8 mouse cellular contexts compared by ENCODE assay signal in the genomic region with DNA sequence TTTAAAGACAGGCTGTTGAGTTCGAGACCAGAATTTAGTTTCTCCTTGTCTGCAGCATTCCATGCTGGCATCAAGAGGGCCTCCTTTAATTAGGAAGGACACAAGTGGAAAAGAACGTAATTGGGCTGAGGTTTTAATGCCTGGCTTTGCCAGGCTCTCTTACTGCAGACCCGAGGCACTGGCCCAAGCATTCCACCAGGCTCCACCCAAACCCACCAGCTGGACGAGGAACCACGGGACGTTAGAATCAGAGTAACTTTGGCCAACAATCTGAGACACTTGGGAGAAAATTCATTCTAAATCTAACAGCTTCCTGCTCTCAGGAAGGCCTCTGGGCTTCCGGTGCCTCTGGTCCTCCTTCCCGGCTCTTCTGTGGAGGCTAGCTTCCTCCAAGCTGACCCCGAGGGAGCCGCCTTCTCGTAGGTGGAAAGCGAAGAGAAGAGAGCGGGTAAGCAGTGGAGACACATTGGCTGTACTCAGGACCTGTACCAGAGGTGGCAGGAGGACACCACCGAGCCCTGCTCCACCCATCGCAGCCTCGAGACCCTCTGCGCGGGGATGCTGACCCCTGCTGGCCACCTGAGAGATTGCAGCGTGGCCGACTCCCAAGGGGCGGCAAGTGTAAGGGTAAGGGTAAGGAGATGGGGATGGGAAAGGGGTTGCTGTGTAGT.
DNase-seq lines count a peak whose midpoint lies in the region; ATAC-seq and TF ChIP-seq lines count a peak whose summit lies in the region.

No protein-coding gene starts in this region.

- TF ChIP-seq RAD21 in MEL (IDR thresholded peaks at IDR 0.05; ENCODE audit: low read depth, low read length), result peak; percentile 99

- no peaks in the 10 kb centered on the region for H3K79me2 ChIP-seq in MEL (ENCODE audit: control insufficient read depth, insufficient read depth, low read length, poor library complexity)

- H3K9ac ChIP-seq in MEL (ENCODE audit: control insufficient read depth, low read depth, low read length, poor library complexity, severe bottlenecking), result peak overlapping the region; percentile 47
- peak overlapping the region; percentile 33; the same call in 1 of the 2 replicates for H3K9ac ChIP-seq in lung, postnatal 0 days (replicated peaks; ENCODE audit: low read depth)

- H3K27ac ChIP-seq in MEL (ENCODE audit: control insufficient read depth, low read depth, low read length), result no peak overlapping the region
- no peak overlapping the region for H3K27ac ChIP-seq in cerebellum, adult 2 months (ENCODE audit: insufficient read depth, low read length)
- peak overlapping the region; percentile 82 for H3K27ac ChIP-seq in hindbrain, embryonic 10.5 days
- peak overlapping the region; percentile 43 for H3K27ac ChIP-seq in lung, postnatal 0 days (ENCODE audit: low read length)

- H3K4me3 ChIP-seq in MEL (ENCODE audit: control insufficient read depth in 1 of 2, insufficient read depth in 1 of 2, low read depth in 2 of 2, low read length in 2 of 2), result peak overlapping the region; percentile 40 to 41; a peak in 3 of 4 replicates
- H3K4me3 ChIP-seq in cerebellum, adult 2 months (replicated peaks; ENCODE audit: insufficient read depth, low read depth, low read length), result peak overlapping the region; percentile 48
- peak overlapping the region; percentile 45 for H3K4me3 ChIP-seq in hindbrain, embryonic 10.5 days
- H3K4me3 ChIP-seq in lung, postnatal 0 days (ENCODE audit: low read depth, low read length), result peak overlapping the region; percentile 30; the same call in 1 of the 2 replicates

- DNase-seq in MEL (ENCODE audit: low read depth, low spot score), result peak; percentile 85
- peak; percentile 71 to 86 for DNase-seq in cerebellum, adult 2 months
- DNase-seq in hindbrain, embryonic 10.5 days (ENCODE audit: low spot score), result peak; percentile 87
- DNase-seq in layer of hippocampus, postnatal 10 days (ENCODE audit: low spot score in 2 of 2), result peak; percentile 95 to 96
- peak; percentile 89 for DNase-seq in lung, postnatal 0 days (ENCODE audit: low spot score)
- DNase-seq in ovary, postnatal 10 days (ENCODE audit: low spot score), result peak; percentile 91
- peak; percentile 69 to 89 for DNase-seq in thymus, postnatal 10 days (ENCODE audit: low spot score in 2 of 2)

- no peak for TF ChIP-seq EP300 in MEL (IDR thresholded peaks at IDR 0.05; ENCODE audit: low read depth in 1 of 2, low read length in 2 of 2)
- no peak for TF ChIP-seq EP300 in lung, postnatal 0 days (IDR thresholded peaks at IDR 0.05)

- 7% methylated on average over 21 of the region's 21 CpGs for WGBS in cerebellum, adult 2 months
- WGBS in hindbrain, embryonic 10.5 days, result 20% methylated on average over 21 of the region's 21 CpGs
- WGBS in lung, postnatal 0 days, result 6% methylated on average over 20 of the region's 21 CpGs

- no peak for TF ChIP-seq POLR2A in MEL (IDR thresholded peaks at IDR 0.05; ENCODE audit: control insufficient read depth in 1 of 2, insufficient read depth in 1 of 2, low read depth in 1 of 2, low read length in 2 of 2, poor library complexity in 1 of 2)
- no peak for TF ChIP-seq POLR2A in cerebellum, adult 2 months (IDR thresholded peaks at IDR 0.05; ENCODE audit: borderline replicate concordance, insufficient read depth, low read length)

- ATAC-seq in frontal cortex, adult (ENCODE audit: low TSS enrichment), result peak; percentile 94
- peak; percentile 86 for ATAC-seq in lung, postnatal 0 days

- H3K4me1 ChIP-seq in MEL (ENCODE audit: control insufficient read depth in 1 of 2, insufficient read depth in 2 of 2, low read length in 2 of 2), result no peaks in the 10 kb centered on the region
- H3K4me1 ChIP-seq in cerebellum, adult 2 months (ENCODE audit: control insufficient read depth, insufficient read depth, low read length), result no peaks in the 10 kb centered on the region
- peaks cover 12% of the 10 kb centered on the region; the same call in 1 of the 2 replicates for H3K4me1 ChIP-seq in hindbrain, embryonic 10.5 days (replicated peaks)
- no peaks in the 10 kb centered on the region for H3K4me1 ChIP-seq in lung, postnatal 0 days (ENCODE audit: insufficient read depth, low read depth, low read length)

- H3K4me2 ChIP-seq in lung, postnatal 0 days (replicated peaks; ENCODE audit: low read depth, low read length), result peak overlapping the region; percentile 52

- no peaks in the 10 kb centered on the region for H3K9me3 ChIP-seq in MEL (replicated peaks; ENCODE audit: insufficient read depth, low read length)
- peaks cover 4% of the 10 kb centered on the region; the same call in 1 of the 2 replicates for H3K9me3 ChIP-seq in hindbrain, embryonic 10.5 days
- H3K9me3 ChIP-seq in lung, postnatal 0 days (ENCODE audit: low read length), result no peaks in the 10 kb centered on the region

- H3K27me3 ChIP-seq in MEL (ENCODE audit: control insufficient read depth in 1 of 2, insufficient read depth in 2 of 2, low read length in 2 of 2), result no peaks in the 10 kb centered on the region; a peak in 1 of 4 replicates
- H3K27me3 ChIP-seq in cerebellum, adult 2 months (ENCODE audit: control insufficient read depth, insufficient read depth, low read length), result no peaks in the 10 kb centered on the region
- no peaks in the 10 kb centered on the region for H3K27me3 ChIP-seq in hindbrain, embryonic 10.5 days (ENCODE audit: insufficient read depth, poor library complexity, severe bottlenecking)
- H3K27me3 ChIP-seq in lung, postnatal 0 days (replicated peaks; ENCODE audit: insufficient read depth, low read length), result no peaks in the 10 kb centered on the region

- TF ChIP-seq CTCF in MEL (IDR thresholded peaks at IDR 0.05 in 2 of 3, conservative IDR thresholded peaks at IDR 0.05 in 1 of 3; ENCODE audit: control insufficient read depth in 1 of 3, insufficient read depth in 1 of 3, low read depth in 2 of 3, low read length in 3 of 3, poor library complexity in 1 of 3, severe bottlenecking in 1 of 3), result peak; percentile 98 to 100 (median 99)
- peak; percentile 98 for TF ChIP-seq CTCF in cerebellum, adult 2 months (IDR thresholded peaks at IDR 0.05; ENCODE audit: borderline replicate concordance, insufficient read depth, low read depth, low read length)
- TF ChIP-seq CTCF in lung, postnatal 0 days (IDR thresholded peaks at IDR 0.05), result peak; percentile 100

- H3K36me3 ChIP-seq in MEL (ENCODE audit: control insufficient read depth in 1 of 2, insufficient read depth in 2 of 2, low read length in 2 of 2), result no peaks in the 10 kb centered on the region
- H3K36me3 ChIP-seq in hindbrain, embryonic 10.5 days, result no peaks in the 10 kb centered on the region
- no peaks in the 10 kb centered on the region for H3K36me3 ChIP-seq in lung, postnatal 0 days (ENCODE audit: insufficient read depth, low read length)

TF ChIP-seq in MEL, 35 proteins besides CTCF, POLR2A, EP300 and RAD21 (continues in another document):
- TF ChIP-seq CHD1 (IDR thresholded peaks at IDR 0.05; ENCODE audit: low read depth, low read length), result no peak
- TF ChIP-seq ZMIZ1 (IDR thresholded peaks at IDR 0.05; ENCODE audit: low read depth, low read length), result no peak
- no peak for TF ChIP-seq NELFE (IDR thresholded peaks at IDR 0.05; ENCODE audit: low read depth, low read length)
- TF ChIP-seq MEF2A (IDR thresholded peaks at IDR 0.05; ENCODE audit: extremely low read depth, insufficient replicate concordance, low read depth, low read length, poor library complexity, severe bottlenecking), result no peak
- no peak for TF ChIP-seq KAT2A (conservative IDR thresholded peaks at IDR 0.05; ENCODE audit: low read depth, low read length)
- TF ChIP-seq ETS1 (IDR thresholded peaks at IDR 0.05; ENCODE audit: low read depth, low read length), result no peak
- no peak for TF ChIP-seq MYB (IDR thresholded peaks at IDR 0.05; ENCODE audit: low read depth, low read length)
- TF ChIP-seq CHD2 (IDR thresholded peaks at IDR 0.05; ENCODE audit: low read length), result no peak
- no peak for TF ChIP-seq GABPA (IDR thresholded peaks at IDR 0.05; ENCODE audit: low read depth, low read length)
- TF ChIP-seq USF1 (IDR thresholded peaks at IDR 0.05; ENCODE audit: low read depth, low read length), result no peak
- no peak for TF ChIP-seq E2F4 (IDR thresholded peaks at IDR 0.05; ENCODE audit: borderline replicate concordance, low read depth, low read length)
- TF ChIP-seq GATA1 (IDR thresholded peaks at IDR 0.05; ENCODE audit: low read depth, low read length), result no peak
- peak; percentile 99 for TF ChIP-seq SMC3 (IDR thresholded peaks at IDR 0.05; ENCODE audit: low read depth, low read length)
- TF ChIP-seq POLR2AphosphoS2 (IDR thresholded peaks at IDR 0.05; ENCODE audit: low read length), result no peak
- TF ChIP-seq MAFK (IDR thresholded peaks at IDR 0.05; ENCODE audit: borderline replicate concordance, low read depth, low read length), result no peak
- no peak for TF ChIP-seq JUND (IDR thresholded peaks at IDR 0.05; ENCODE audit: low read depth, low read length)
- 0 out of 2 replicates have a peak, but pooled peaks have one; percentile 26 for TF ChIP-seq NRF1 (IDR thresholded peaks at IDR 0.05; ENCODE audit: insufficient read depth, low read depth, low read length, poor library complexity, severe bottlenecking)
- peak; percentile 65; the same call in 1 of the 2 replicates for TF ChIP-seq MAZ (IDR thresholded peaks at IDR 0.05; ENCODE audit: low read depth, low read length)
- TF ChIP-seq UBTF (IDR thresholded peaks at IDR 0.05; ENCODE audit: borderline replicate concordance, insufficient read depth, low read depth, low read length), result no peak
- peak; percentile 33; the same call in 1 of the 2 replicates for TF ChIP-seq MYC (IDR thresholded peaks at IDR 0.05; ENCODE audit: low read depth, low read length)
- no peak for TF ChIP-seq POLR2AphosphoS5 (IDR thresholded peaks at IDR 0.05; ENCODE audit: borderline replicate concordance, low read depth, low read length)
- TF ChIP-seq ZC3H11A (IDR thresholded peaks at IDR 0.05; ENCODE audit: low read depth, low read length), result peak; percentile 95
- TF ChIP-seq ZNF384 (IDR thresholded peaks at IDR 0.05; ENCODE audit: low read depth, low read length), result no peak
- 0 out of 2 replicates have a peak, but pooled peaks have one; percentile 33 for TF ChIP-seq ELF1 (IDR thresholded peaks at IDR 0.05; ENCODE audit: low read depth, low read length)
- peak; percentile 66 for TF ChIP-seq MAX (IDR thresholded peaks at IDR 0.05; ENCODE audit: low read length)
- TF ChIP-seq HCFC1 (IDR thresholded peaks at IDR 0.05; ENCODE audit: low read depth, low read length), result peak; percentile 36; the same call in 1 of the 2 replicates
- TF ChIP-seq USF2 (IDR thresholded peaks at IDR 0.05; ENCODE audit: borderline replicate concordance in 1 of 2, insufficient read depth in 1 of 2, low read depth in 1 of 2, low read length in 2 of 2), result no peak
- no peak for TF ChIP-seq ZKSCAN1 (IDR thresholded peaks at IDR 0.05; ENCODE audit: low read depth, low read length)
- no peak; the same call in 1 of the 2 replicates for TF ChIP-seq SIN3A (IDR thresholded peaks at IDR 0.05; ENCODE audit: low read length)
- 0 out of 2 replicates have a peak, but pooled peaks have one; percentile 6 for TF ChIP-seq BHLHE40 (IDR thresholded peaks at IDR 0.05; ENCODE audit: borderline replicate concordance, low read depth, low read length)

Comparison
In these comparisons a context has a peak if more than half of its experiments do, and no peak if none do; other contexts are left out.
1. H3K27ac ChIP-seq: peak in hindbrain, embryonic 10.5 days (single experiment) and lung, postnatal 0 days (single experiment); none in MEL (single experiment) and cerebellum, adult 2 months (single experiment).
2. Peak in every context shown above with its lines, with median percentiles within 50 percentile points of each other: DNase-seq, H3K4me3 ChIP-seq and CTCF ChIP-seq.